Mouse (Mus musculus) heart, postnatal 0 days (tissue): ENCODE measurements around the gene Polr3h. TPM values are rescaled to one million over a fixed set of nuclear protein-coding genes. Genes with fewer than 3 reads are reported as not detected.

ENCODE experiments used
- ATAC-seq: fragments of 200-750 bp; cut with Nextera tagmentation; 2 replicates; pipeline ENCODE4 v1.8.0; 2017; ENCODE audit warnings: low read depth, moderate number of reproducible peaks, moderate library complexity; ENCODE audit not compliant: insufficient read depth
- DNase-seq: peaks from one replicate; pipeline ENCODE4 v3.0.0-alpha.2; 2016; ENCODE audit warnings: low spot score
- H3K27ac ChIP-seq: fragments of 300-500 bp; sonication (generic); 2 replicates; pipeline ENCODE4 v1.5.1; 2014; ENCODE audit warnings: low read depth, mild to moderate bottlenecking
- H3K27me3 ChIP-seq: fragments of 300-500 bp; sonication (generic); 2 replicates; pipeline ENCODE4 v1.6.1; 2014; ENCODE audit warnings: low read length, mixed read lengths; ENCODE audit not compliant: control insufficient read depth, insufficient read depth
- H3K36me3 ChIP-seq: fragments of 300-500 bp; sonication (generic); replicated peaks from 2 replicates; pipeline ENCODE4 v1.6.1; 2014; ENCODE audit warnings: low read length, mixed read lengths; ENCODE audit not compliant: control insufficient read depth, insufficient read depth
- H3K4me1 ChIP-seq: fragments of 300-500 bp; sonication (generic); 2 replicates; pipeline ENCODE4 v1.6.1; 2014; ENCODE audit warnings: antibody characterized with exemption; ENCODE audit not compliant: control insufficient read depth, insufficient read depth
- H3K4me2 ChIP-seq: fragments of 300-500 bp; sonication (generic); 2 replicates; pipeline ENCODE4 v1.6.1; 2014; ENCODE audit warnings: low read depth, mild to moderate bottlenecking, low read length, moderate library complexity
- H3K4me3 ChIP-seq: fragments of 300-500 bp; sonication (generic); 2 replicates; pipeline ENCODE4 v1.5.1; 2014; ENCODE audit warnings: low read depth, low read length
- H3K9ac ChIP-seq: fragments of 300-500 bp; sonication (generic); replicated peaks from 2 replicates; pipeline ENCODE4 v1.6.1; 2014; ENCODE audit warnings: low read depth, low read length, mixed read lengths
- H3K9me3 ChIP-seq: fragments of 300-500 bp; sonication (generic); replicated peaks from 2 replicates; pipeline ENCODE4 v1.6.1; 2016; ENCODE audit warnings: low read length; ENCODE audit not compliant: control insufficient read depth
- CTCF ChIP-seq: IDR thresholded peaks from 2 replicates; pipeline ENCODE4 v1.5.1; 2016; ENCODE audit warnings: antibody characterized with exemption, control low read depth, low read depth
- EP300 ChIP-seq: IDR thresholded peaks from 2 replicates; pipeline ENCODE4 v1.6.1; 2016; ENCODE audit warnings: antibody characterized with exemption, low read depth
- WGBS: fragments of 180-500 bp; shearing (Covaris S2); extraction: QIAGEN DNeasy Blood & Tissue Kit; methylation state at CpG from one replicate; pipeline ENCODE4 v1.1.7; 2014; 5-methylcytosine and 5-hydroxymethylcytosine counted together
- polyA plus RNA-seq: library from polyadenylated mRNA; unstranded; fragments of >200 nt; fragmentation: Nextera tagmentation; extraction: Ambion mirVana; gene quantifications from 2 replicates; pipeline ENCODE4 v1.2.1, GENCODE M21; 2015
- total RNA-seq: library from RNA; depleted of rRNA; stranded (reverse); fragments of >200 nt; gene quantifications from 2 replicates; pipeline ENCODE4 v1.2.3, GENCODE M21; 2014; ENCODE audit warnings: low replicate concordance; rRNA removed

Polr3h gene
- total and polyA plus RNA-seq, 2 experiments from 2014 or later, result 14.8 to 321 TPM

DNA sequence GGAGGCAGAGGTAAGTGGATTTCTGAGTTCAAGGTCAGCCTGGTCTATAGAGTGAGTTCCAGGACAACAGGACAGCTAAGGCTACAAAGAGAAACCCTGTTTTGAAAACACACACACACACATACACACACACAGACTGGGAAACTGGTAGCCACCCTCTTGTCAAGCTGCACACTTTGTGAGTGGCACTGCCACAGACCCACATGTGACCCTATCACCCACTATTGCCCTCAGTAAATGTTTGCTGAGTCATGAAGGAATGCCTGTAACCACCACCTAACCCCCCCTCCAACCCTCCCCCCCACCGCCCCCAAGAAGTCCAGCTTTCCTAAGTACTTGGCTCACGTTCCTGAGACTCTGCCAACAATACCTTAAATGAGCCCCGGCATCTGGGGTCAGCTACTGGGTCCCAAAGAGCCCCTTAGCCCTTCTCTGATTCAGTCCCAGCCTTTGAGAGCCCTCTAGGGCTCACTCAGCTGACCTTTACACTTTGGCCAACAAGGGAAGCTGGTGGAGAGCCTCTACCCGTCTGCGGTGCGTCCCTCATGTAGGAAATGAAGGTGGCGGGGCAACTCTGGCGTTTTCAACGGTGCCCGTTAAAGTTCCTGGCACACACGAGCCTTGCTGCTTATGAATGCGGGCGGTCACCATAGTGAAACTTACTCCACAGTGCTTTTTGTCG, 87.3 kb downstream of the Polr3h start:
- no peaks in the 10 kb centered on the region for H3K27me3 ChIP-seq
- no peaks in the 10 kb centered on the region for H3K9me3 ChIP-seq
- no peak overlapping the region for H3K4me2 ChIP-seq
- no peaks in the 10 kb centered on the region for H3K36me3 ChIP-seq
- peak overlapping the region; percentile 99 for H3K27ac ChIP-seq
- H3K9ac ChIP-seq, result peak overlapping the region; percentile 18
- TF ChIP-seq CTCF (no peak), EP300 (0 out of 2 replicates have a peak, but pooled peaks have one; percentile 58)
- DNase-seq (peak; percentile 57), ATAC-seq (peak; percentile 1; the same call in 1 of the 2 replicates)
- WGBS, result 42% methylated on average over 14 of the region's 14 CpGs
- H3K4me1 ChIP-seq, result peaks cover 44% of the 10 kb centered on the region
- H3K4me3 ChIP-seq, result no peak overlapping the region

Other genes with a start within 250 kb of the Polr3h start
- gene Chadl, start 229.0 kb downstream of the Polr3h start, total RNA-seq, result 2.3 TPM in 1 of 2 replicates, not detected in the other
- 0.74 and 1.2 TPM in 2 replicates for gene Chadl, start 229.0 kb downstream of the Polr3h start, polyA plus RNA-seq
- gene Zc3h7b, start 181.2 kb downstream of the Polr3h start, total RNA-seq, result 41.4 and 51.1 TPM in 2 replicates
- 11.6 and 14.3 TPM in 2 replicates for gene Zc3h7b, start 181.2 kb downstream of the Polr3h start, polyA plus RNA-seq
- 50.6 and 87.8 TPM in 2 replicates for gene Rangap1, start 180.7 kb downstream of the Polr3h start, total RNA-seq
- gene Rangap1, start 180.7 kb downstream of the Polr3h start, polyA plus RNA-seq, result 28.7 and 31.3 TPM in 2 replicates
- 41.5 and 58.7 TPM in 2 replicates for gene Tef, start 123.8 kb downstream of the Polr3h start, total RNA-seq
- 27.8 and 30.3 TPM in 2 replicates for gene Tef, start 123.8 kb downstream of the Polr3h start, polyA plus RNA-seq
- 19.2 and 75.8 TPM in 2 replicates for gene Tob2, start 67.4 kb downstream of the Polr3h start, total RNA-seq
- gene Tob2, start 67.4 kb downstream of the Polr3h start, polyA plus RNA-seq, result 16.0 and 18.2 TPM in 2 replicates
- gene Phf5a, start 54.3 kb downstream of the Polr3h start, total RNA-seq, result 26.9 and 31.0 TPM in 2 replicates
- 60.7 and 65.3 TPM in 2 replicates for gene Phf5a, start 54.3 kb downstream of the Polr3h start, polyA plus RNA-seq
- gene Aco2, start 53.9 kb downstream of the Polr3h start, total RNA-seq, result 2,020 and 2,039 TPM in 2 replicates
- 1,019 and 1,040 TPM in 2 replicates for gene Aco2, start 53.9 kb downstream of the Polr3h start, polyA plus RNA-seq
- 2.0 and 2.8 TPM in 2 replicates for gene Csdc2, start 10.5 kb upstream of the Polr3h start, total RNA-seq
- 7.7 and 7.9 TPM in 2 replicates for gene Csdc2, start 10.5 kb upstream of the Polr3h start, polyA plus RNA-seq
- 19.8 and 27.0 TPM in 2 replicates for gene Pmm1, start 34.7 kb upstream of the Polr3h start, total RNA-seq
- 17.8 and 19.1 TPM in 2 replicates for gene Pmm1, start 34.7 kb upstream of the Polr3h start, polyA plus RNA-seq
- gene 1700029P11Rik, start 54.3 kb upstream of the Polr3h start, total RNA-seq, result not detected in 2 replicates
- not detected in 2 replicates for gene 1700029P11Rik, start 54.3 kb upstream of the Polr3h start, polyA plus RNA-seq
- gene Xrcc6, start 61.6 kb upstream of the Polr3h start, total RNA-seq, result 25.2 and 37.2 TPM in 2 replicates
- 36.8 and 39.0 TPM in 2 replicates for gene Xrcc6, start 61.6 kb upstream of the Polr3h start, polyA plus RNA-seq
- 9.0 and 13.6 TPM in 2 replicates for gene Desi1, start 107.6 kb upstream of the Polr3h start, total RNA-seq
- gene Desi1, start 107.6 kb upstream of the Polr3h start, polyA plus RNA-seq, result 15.4 and 16.1 TPM in 2 replicates
- 204 and 222 TPM in 2 replicates for gene Snu13, start 121.4 kb upstream of the Polr3h start, total RNA-seq
- 109 and 123 TPM in 2 replicates for gene Snu13, start 121.4 kb upstream of the Polr3h start, polyA plus RNA-seq
- gene 4930407I10Rik, start 132.9 kb upstream of the Polr3h start, total RNA-seq, result not detected in 2 replicates
- gene 4930407I10Rik, start 132.9 kb upstream of the Polr3h start, polyA plus RNA-seq, result not detected in 2 replicates
- not detected in 2 replicates for gene Mei1, start 143.8 kb upstream of the Polr3h start, total RNA-seq
- gene Mei1, start 143.8 kb upstream of the Polr3h start, polyA plus RNA-seq, result not detected in 2 replicates
- 4.9 and 6.9 TPM in 2 replicates for gene Ccdc134, start 201.7 kb upstream of the Polr3h start, total RNA-seq
- 5.9 and 6.5 TPM in 2 replicates for gene Ccdc134, start 201.7 kb upstream of the Polr3h start, polyA plus RNA-seq
- 86.3 and 90.3 TPM in 2 replicates for gene Srebf2, start 220.9 kb upstream of the Polr3h start, total RNA-seq
- 58.0 and 68.3 TPM in 2 replicates for gene Srebf2, start 220.9 kb upstream of the Polr3h start, polyA plus RNA-seq